Mouse (Mus musculus): Measurements from ENCODE around the gene Ptrh2. TPM values are rescaled to one million over a fixed set of nuclear protein-coding genes. Genes with fewer than 3 reads are reported as not detected.
"Not testable (repeated sequence)": the region's sequence is repeated elsewhere in the genome, so short reads cannot be mapped to it uniquely, and the experiment has no call there.

The Ptrh2 gene
- polyA plus RNA-seq, 1 experiment from 2014 or later, result 36.1 TPM

DNA sequence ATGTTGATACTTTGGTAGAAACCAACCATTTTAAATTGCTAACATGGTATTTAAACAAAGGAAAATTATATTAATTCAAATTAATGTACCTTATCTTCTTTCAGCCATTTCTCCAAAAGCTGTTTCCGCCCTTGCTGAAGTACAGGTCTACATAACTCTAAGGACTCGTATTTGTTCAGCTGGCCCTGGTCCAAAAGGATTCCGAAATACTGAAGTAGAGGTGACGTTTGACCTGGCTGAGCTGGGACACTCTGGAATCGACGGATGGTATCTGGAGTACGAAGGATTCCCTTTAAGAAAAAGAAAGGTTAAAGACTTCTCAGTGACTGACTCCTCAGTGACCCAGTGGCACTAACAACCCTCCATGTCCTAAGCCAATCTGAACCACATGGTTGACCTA is 41.2 kb downstream of the Ptrh2 start:
- no peaks in the 10 kb centered on the region for H3K27me3 ChIP-seq (ENCODE audit: control insufficient read depth, insufficient read depth, low read length)
- H3K36me3 ChIP-seq (ENCODE audit: control insufficient read depth, insufficient read depth, low read length), result peaks cover 66% of the 10 kb centered on the region

DNA sequence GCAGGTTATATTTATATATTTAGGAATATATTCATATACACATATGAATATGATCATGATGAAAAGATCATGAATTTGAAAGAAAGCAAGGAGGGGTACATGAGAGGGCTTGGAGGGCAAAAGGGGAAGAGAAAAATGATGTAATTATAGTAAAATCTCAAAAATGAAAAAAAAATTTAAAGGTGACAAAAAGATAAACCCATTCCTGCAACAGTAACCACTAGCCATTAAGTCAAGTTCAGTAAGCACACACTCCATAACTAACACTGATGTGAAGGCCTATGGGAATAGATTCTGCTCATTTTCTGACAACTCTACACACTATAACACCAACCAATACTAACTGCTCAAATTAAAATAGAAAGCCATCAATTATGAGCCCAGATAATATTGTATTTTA is 41.8 kb downstream of the Ptrh2 start:
- Histone ChIP-seq H3K4me1 (ENCODE audit: control insufficient read depth, insufficient read depth, low read length) (no peaks in the 10 kb centered on the region), H3K4me2 (replicated peaks; ENCODE audit: low read depth, low read length) (no peak overlapping the region)

More for the DNA sequence above, 41.2 kb downstream of the Ptrh2 start:
- 85% methylated on average over 7 of the region's 7 CpGs for WGBS
- no peak overlapping the region for H3K27ac ChIP-seq (ENCODE audit: low read length)
- no peaks in the 10 kb centered on the region for H3K9me3 ChIP-seq (ENCODE audit: control insufficient read depth, low read depth, low read length)
- H3K4me3 ChIP-seq (ENCODE audit: low read depth, low read length), result no peak overlapping the region
- H3K4me2 ChIP-seq (replicated peaks; ENCODE audit: low read depth, low read length), result no peak overlapping the region
- ATAC-seq (ENCODE audit: insufficient number of reproducible peaks, insufficient read depth, low FRiP score, low read depth), result no peak
- no peak overlapping the region for H3K9ac ChIP-seq (replicated peaks; ENCODE audit: low read depth, low read length)
- no peaks in the 10 kb centered on the region for H3K4me1 ChIP-seq (ENCODE audit: control insufficient read depth, insufficient read depth, low read length)

DNA sequence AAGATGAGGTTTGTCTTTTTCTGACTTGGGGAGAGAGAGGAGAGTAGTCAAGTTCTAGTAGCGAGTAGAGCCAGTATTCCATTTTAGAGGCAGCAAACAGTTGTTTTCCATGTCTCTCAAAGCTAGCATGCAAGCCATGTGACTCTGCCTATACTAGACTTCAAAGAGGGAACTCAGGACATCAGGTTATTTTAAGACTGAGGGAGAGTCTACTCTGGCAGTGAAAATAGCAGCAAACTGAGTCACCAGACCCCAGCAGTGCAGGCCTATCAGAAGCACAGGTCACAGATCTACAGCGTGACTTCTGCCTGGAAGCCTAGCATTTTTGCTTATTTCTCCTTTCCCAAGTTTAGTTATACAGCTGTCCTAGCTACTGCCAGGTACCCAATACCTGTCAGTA is 47.7 kb downstream of the Ptrh2 start:
- WGBS, result 94% methylated on average over 2 of the region's 2 CpGs
- H3K27me3 ChIP-seq (ENCODE audit: control insufficient read depth, insufficient read depth, low read length), result no peaks in the 10 kb centered on the region
- H3K4me1 ChIP-seq (ENCODE audit: control insufficient read depth, insufficient read depth, low read length), result no peaks in the 10 kb centered on the region
- no peak overlapping the region for H3K4me2 ChIP-seq (replicated peaks; ENCODE audit: low read depth, low read length)
- no peak overlapping the region for H3K4me3 ChIP-seq (ENCODE audit: low read depth, low read length)
- peaks cover 53% of the 10 kb centered on the region for H3K36me3 ChIP-seq (ENCODE audit: control insufficient read depth, insufficient read depth, low read length)
- H3K9ac ChIP-seq (replicated peaks; ENCODE audit: low read depth, low read length), result no peak overlapping the region
- ATAC-seq (ENCODE audit: insufficient number of reproducible peaks, insufficient read depth, low FRiP score, low read depth), result no peak
- no peaks in the 10 kb centered on the region for H3K9me3 ChIP-seq (ENCODE audit: control insufficient read depth, low read depth, low read length)
- no peak overlapping the region for H3K27ac ChIP-seq (ENCODE audit: low read length)

More for the DNA sequence above, 41.8 kb downstream of the Ptrh2 start:
- H3K27me3 ChIP-seq (ENCODE audit: control insufficient read depth, insufficient read depth, low read length), result no peaks in the 10 kb centered on the region
- no peak for ATAC-seq (ENCODE audit: insufficient number of reproducible peaks, insufficient read depth, low FRiP score, low read depth)
- H3K36me3 ChIP-seq (ENCODE audit: control insufficient read depth, insufficient read depth, low read length), result peaks cover 63% of the 10 kb centered on the region
- no peaks in the 10 kb centered on the region for H3K9me3 ChIP-seq (ENCODE audit: control insufficient read depth, low read depth, low read length)
- no peak overlapping the region for H3K4me3 ChIP-seq (ENCODE audit: low read depth, low read length)
- H3K27ac ChIP-seq (ENCODE audit: low read length), result no peak overlapping the region
- H3K9ac ChIP-seq (replicated peaks; ENCODE audit: low read depth, low read length), result no peak overlapping the region

DNA sequence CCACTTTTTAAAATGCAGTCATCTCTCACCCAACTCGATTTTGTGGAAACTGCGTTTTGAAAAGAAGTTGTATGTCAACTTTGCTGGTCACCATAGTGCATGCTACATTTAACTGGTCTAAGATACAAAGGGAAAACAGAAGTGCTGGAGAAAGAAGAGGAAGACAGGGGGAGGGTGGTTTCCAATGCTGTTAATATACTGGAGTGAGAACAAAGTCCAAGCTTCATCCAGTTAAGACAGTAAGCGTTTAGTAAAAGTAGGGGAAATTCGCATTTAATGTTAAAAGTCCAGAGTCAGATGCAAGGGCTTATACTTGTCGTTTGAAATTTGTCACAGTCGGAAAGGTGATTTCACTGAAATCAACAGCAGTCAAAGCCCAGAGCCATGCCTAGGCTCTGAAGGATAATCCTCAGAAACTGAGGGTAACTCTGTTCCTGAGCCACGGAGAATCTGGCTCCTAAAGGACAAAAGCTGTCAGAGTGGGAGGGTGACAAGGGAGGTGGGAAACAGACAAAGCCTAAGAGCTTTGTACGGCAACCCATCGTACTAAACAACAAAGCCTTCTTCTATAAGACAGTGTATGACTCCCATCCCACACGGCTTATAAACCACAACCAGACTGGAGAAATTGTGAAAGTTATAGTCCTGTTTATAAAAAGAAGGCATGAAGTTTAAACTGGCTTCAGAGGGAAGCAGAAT is 50.6 kb downstream of the Ptrh2 start:
- Histone ChIP-seq H3K36me3 (ENCODE audit: control insufficient read depth, insufficient read depth, low read length) (peaks cover 38% of the 10 kb centered on the region), H3K4me2 (replicated peaks; ENCODE audit: low read depth, low read length) (no peak overlapping the region), H3K4me1 (ENCODE audit: control insufficient read depth, insufficient read depth, low read length) (no peaks in the 10 kb centered on the region), H3K27me3 (ENCODE audit: control insufficient read depth, insufficient read depth, low read length) (no peaks in the 10 kb centered on the region), H3K4me3 (ENCODE audit: low read depth, low read length) (no peak overlapping the region), H3K9me3 (ENCODE audit: control insufficient read depth, low read depth, low read length) (no peaks in the 10 kb centered on the region), H3K9ac (replicated peaks; ENCODE audit: low read depth, low read length) (no peak overlapping the region), H3K27ac (ENCODE audit: low read length) (no peak overlapping the region)
- no peak for ATAC-seq (ENCODE audit: insufficient number of reproducible peaks, insufficient read depth, low FRiP score, low read depth)
- 82% methylated on average over 10 of the region's 10 CpGs for WGBS

DNA sequence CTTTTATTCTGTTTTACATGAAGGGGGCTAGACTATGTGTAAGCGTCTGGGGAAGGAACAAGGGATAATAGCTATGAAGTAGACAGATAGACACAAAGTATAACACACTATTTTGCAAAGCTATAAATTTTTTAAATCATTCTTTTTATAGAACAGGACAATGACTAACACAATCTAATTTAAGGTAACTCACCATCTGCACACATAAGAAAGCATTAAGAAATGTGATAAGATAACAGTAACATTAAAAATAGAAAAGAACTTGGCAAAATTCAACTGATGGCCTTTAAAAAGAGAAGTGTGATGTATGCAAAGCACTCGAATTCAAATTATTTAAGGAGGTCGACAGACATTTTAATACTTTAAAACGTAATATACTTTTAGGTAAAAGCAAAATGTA is 51.2 kb downstream of the Ptrh2 start:
- WGBS, result 93% methylated on average over 4 of the region's 4 CpGs
- no peak overlapping the region for H3K27ac ChIP-seq (ENCODE audit: low read length)
- H3K27me3 ChIP-seq (ENCODE audit: control insufficient read depth, insufficient read depth, low read length), result no peaks in the 10 kb centered on the region
- no peak overlapping the region for H3K9ac ChIP-seq (replicated peaks; ENCODE audit: low read depth, low read length)
- ATAC-seq (ENCODE audit: insufficient number of reproducible peaks, insufficient read depth, low FRiP score, low read depth), result no peak
- no peak overlapping the region for H3K4me2 ChIP-seq (replicated peaks; ENCODE audit: low read depth, low read length)
- peaks cover 34% of the 10 kb centered on the region for H3K36me3 ChIP-seq (ENCODE audit: control insufficient read depth, insufficient read depth, low read length)
- no peaks in the 10 kb centered on the region for H3K9me3 ChIP-seq (ENCODE audit: control insufficient read depth, low read depth, low read length)
- no peaks in the 10 kb centered on the region for H3K4me1 ChIP-seq (ENCODE audit: control insufficient read depth, insufficient read depth, low read length)
- no peak overlapping the region for H3K4me3 ChIP-seq (ENCODE audit: low read depth, low read length)

DNA sequence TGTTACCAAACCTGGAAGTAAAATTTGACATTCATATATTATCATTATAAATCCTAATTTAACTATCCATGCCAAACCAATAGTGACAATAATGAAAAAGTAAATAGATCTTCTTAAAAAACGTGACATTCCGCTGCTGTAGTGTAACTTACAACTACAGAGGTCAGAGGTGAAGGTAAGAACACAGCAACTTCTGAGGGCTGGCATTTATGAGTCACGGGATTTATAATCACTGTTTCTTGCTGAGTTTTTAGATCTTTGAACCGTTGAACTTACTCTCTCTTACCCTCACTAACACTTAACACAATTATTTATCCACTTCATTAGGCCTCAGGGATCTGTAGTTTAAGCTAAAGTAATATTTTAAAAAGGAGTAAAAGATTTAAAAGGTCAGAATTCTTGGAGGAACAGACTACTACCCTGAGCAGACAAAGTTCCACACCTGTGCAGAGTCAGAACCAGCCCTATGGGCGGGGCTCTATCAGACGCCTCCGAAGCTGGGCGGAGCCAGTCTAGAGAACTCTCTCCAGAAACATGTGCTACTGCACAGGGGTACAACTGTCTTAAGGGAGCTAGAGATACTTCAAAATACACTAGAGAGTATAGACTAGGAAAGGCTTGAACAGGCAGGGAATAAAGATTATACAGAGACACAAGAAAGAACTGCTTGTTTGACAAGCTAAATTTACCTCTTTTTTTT is 53.7 kb downstream of the Ptrh2 start:
- Histone ChIP-seq H3K9ac (replicated peaks; ENCODE audit: low read depth, low read length) (no peak overlapping the region), H3K4me3 (ENCODE audit: low read depth, low read length) (no peak overlapping the region), H3K27me3 (ENCODE audit: control insufficient read depth, insufficient read depth, low read length) (no peaks in the 10 kb centered on the region), H3K4me1 (ENCODE audit: control insufficient read depth, insufficient read depth, low read length) (no peaks in the 10 kb centered on the region), H3K27ac (ENCODE audit: low read length) (no peak overlapping the region), H3K4me2 (replicated peaks; ENCODE audit: low read depth, low read length) (no peak overlapping the region), H3K9me3 (ENCODE audit: control insufficient read depth, low read depth, low read length) (no peaks in the 10 kb centered on the region), H3K36me3 (ENCODE audit: control insufficient read depth, insufficient read depth, low read length) (peaks cover 18% of the 10 kb centered on the region)
- peak; percentile 65; the same call in 1 of the 2 replicates for ATAC-seq (ENCODE audit: insufficient number of reproducible peaks, insufficient read depth, low FRiP score, low read depth)
- 61% methylated on average over 8 of the region's 8 CpGs for WGBS

DNA sequence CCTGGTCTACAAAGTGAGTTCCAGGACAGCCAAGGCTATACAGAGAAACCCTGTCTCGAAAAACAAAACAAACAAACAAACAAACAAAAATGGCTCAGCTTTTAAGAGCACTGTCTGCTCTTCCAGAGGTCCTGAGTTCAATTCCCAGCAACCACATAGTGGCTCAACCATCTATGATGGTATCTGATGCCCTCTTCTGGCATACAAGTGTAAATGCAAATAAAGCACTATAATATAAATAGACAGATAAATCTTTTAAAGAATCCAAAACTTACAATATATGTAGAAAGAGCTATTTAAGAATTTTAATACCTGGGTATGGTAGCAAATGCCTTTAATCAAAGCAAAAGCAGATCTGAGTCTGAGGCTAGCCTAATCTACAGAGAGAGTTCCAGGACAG is 54.5 kb downstream of the Ptrh2 start:
- H3K27ac ChIP-seq (ENCODE audit: low read length); H3K4me3 ChIP-seq (ENCODE audit: low read depth, low read length); H3K9ac ChIP-seq (replicated peaks; ENCODE audit: low read depth, low read length); ATAC-seq (ENCODE audit: insufficient number of reproducible peaks, insufficient read depth, low FRiP score, low read depth); H3K4me1 ChIP-seq (ENCODE audit: control insufficient read depth, insufficient read depth, low read length); H3K9me3 ChIP-seq (ENCODE audit: control insufficient read depth, low read depth, low read length); H3K4me2 ChIP-seq (replicated peaks; ENCODE audit: low read depth, low read length); H3K27me3 ChIP-seq (ENCODE audit: control insufficient read depth, insufficient read depth, low read length): not testable (repeated sequence)
- 88% methylated on average over 1 of the region's 1 CpGs for WGBS
- peaks cover 11% of the 10 kb centered on the region for H3K36me3 ChIP-seq (ENCODE audit: control insufficient read depth, insufficient read depth, low read length)

DNA sequence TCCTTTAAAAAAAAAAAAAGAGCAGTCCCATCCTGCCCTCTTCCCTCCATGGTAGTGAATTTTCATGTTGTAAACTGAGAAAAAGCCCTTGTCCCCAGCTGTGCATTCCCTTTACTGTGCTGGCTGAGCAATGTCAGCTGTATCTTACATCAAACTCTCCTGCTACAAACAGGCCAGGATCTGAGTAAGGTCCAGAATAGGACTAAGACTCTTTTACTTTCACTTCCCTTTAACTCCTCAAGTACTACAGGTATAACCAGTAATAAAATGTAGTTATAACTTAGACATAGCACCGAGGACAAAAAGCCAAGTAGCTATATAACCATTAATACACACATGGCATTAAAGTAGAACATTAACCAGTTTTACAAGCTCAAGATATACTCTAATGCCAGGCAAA is 55.2 kb downstream of the Ptrh2 start:
- no peak overlapping the region for H3K27ac ChIP-seq (ENCODE audit: low read length)
- no peak for ATAC-seq (ENCODE audit: insufficient number of reproducible peaks, insufficient read depth, low FRiP score, low read depth)
- no peak overlapping the region for H3K4me3 ChIP-seq (ENCODE audit: low read depth, low read length)
- no peaks in the 10 kb centered on the region for H3K4me1 ChIP-seq (ENCODE audit: control insufficient read depth, insufficient read depth, low read length)
- no peaks in the 10 kb centered on the region for H3K27me3 ChIP-seq (ENCODE audit: control insufficient read depth, insufficient read depth, low read length)
- 81% methylated on average over 1 of the region's 1 CpGs for WGBS
- no peak overlapping the region for H3K9ac ChIP-seq (replicated peaks; ENCODE audit: low read depth, low read length)
- no peaks in the 10 kb centered on the region for H3K9me3 ChIP-seq (ENCODE audit: control insufficient read depth, low read depth, low read length)
- H3K4me2 ChIP-seq (replicated peaks; ENCODE audit: low read depth, low read length), result no peak overlapping the region
- peaks cover 6% of the 10 kb centered on the region; the same call in 1 of the 2 replicates for H3K36me3 ChIP-seq (ENCODE audit: control insufficient read depth, insufficient read depth, low read length)
